Mouse (Mus musculus): ENCODE measurements around the gene Lrp6. TPM values are rescaled to one million over a fixed set of nuclear protein-coding genes. Genes with fewer than 3 reads are reported as not detected.

Gene Lrp6
- polyA plus RNA-seq, 1 experiment from 2014 or later: 26.4 TPM

DNA sequence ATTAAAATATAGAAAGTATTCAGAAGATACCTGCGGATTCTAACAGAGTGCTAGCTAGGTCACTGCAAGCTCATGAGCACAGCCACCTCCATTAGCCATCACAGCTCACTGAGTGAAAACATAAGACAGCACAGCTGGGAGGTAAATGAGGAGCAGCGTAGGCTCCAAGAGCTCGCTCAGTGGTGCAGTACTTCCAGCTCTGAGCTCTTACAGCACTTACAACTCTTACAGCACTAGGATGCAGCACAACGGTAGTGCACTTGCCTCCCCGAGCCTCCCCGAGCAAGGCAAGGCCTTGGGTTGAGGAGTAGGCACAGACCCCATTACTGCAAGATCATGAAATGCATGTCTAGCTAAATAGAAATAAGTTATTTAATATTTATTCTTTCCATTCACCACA, 26.6 kb downstream of the Lrp6 start:
- Histone ChIP-seq H3K4me3 (ENCODE audit: control insufficient read depth in 1 of 2, insufficient read depth in 1 of 2, low read depth in 1 of 2, low read length in 2 of 2) (no peak overlapping the region), H3K27me3 (ENCODE audit: control insufficient read depth, insufficient read depth, low read length) (no peaks in the 10 kb centered on the region), H3K9me3 (ENCODE audit: control insufficient read depth, low read length) (no peaks in the 10 kb centered on the region), H3K36me3 (ENCODE audit: control insufficient read depth, insufficient read depth, low read length) (peaks cover 9% of the 10 kb centered on the region), H3K9ac (ENCODE audit: low read length) (no peak overlapping the region), H3K27ac (replicated peaks in 1 of 2; ENCODE audit: control insufficient read depth in 1 of 2, insufficient read depth in 1 of 2, low read depth in 2 of 2, low read length in 2 of 2) (no peak overlapping the region), H3K4me1 (ENCODE audit: control insufficient read depth in 2 of 2, insufficient read depth in 2 of 2, low read length in 2 of 2) (peaks cover 0 to 19% of the 10 kb centered on the region in 2 experiments; a peak in 2 of 4 replicates), H3K4me2 (ENCODE audit: low read length) (no peak overlapping the region)
- WGBS: 77% methylated on average over 6 of the region's 6 CpGs
- no peak for ATAC-seq (ENCODE audit: insufficient number of reproducible peaks, insufficient read depth, low FRiP score, low read depth)

DNA sequence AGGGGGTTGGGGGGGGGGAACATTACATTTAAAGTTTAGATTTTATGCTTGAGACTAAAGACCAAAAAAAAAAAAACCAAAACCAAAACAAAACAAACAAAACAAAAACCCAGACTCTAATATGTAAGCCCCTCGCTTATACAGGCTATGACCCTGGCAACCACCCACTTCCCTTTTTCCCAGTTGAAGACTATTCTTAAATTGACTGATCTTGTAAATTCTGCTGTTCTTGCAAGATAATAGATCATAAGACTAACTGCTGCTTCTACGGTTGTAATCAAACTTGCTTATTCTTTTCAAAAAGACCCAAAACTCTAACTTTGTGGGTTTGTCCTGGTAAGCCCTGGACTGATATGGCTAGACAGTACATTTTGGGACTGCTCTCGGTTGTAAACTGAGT, 27.3 kb downstream of the Lrp6 start:
- no peaks in the 10 kb centered on the region for H3K9me3 ChIP-seq (ENCODE audit: control insufficient read depth, low read length)
- H3K9ac ChIP-seq (ENCODE audit: low read length): no peak overlapping the region
- H3K27ac ChIP-seq (replicated peaks in 1 of 2; ENCODE audit: control insufficient read depth in 1 of 2, insufficient read depth in 1 of 2, low read depth in 2 of 2, low read length in 2 of 2): no peak overlapping the region
- no peaks in the 10 kb centered on the region for H3K27me3 ChIP-seq (ENCODE audit: control insufficient read depth, insufficient read depth, low read length)
- ATAC-seq (ENCODE audit: insufficient number of reproducible peaks, insufficient read depth, low FRiP score, low read depth): no peak
- peaks cover 9% of the 10 kb centered on the region for H3K36me3 ChIP-seq (ENCODE audit: control insufficient read depth, insufficient read depth, low read length)
- no peak overlapping the region for H3K4me3 ChIP-seq (ENCODE audit: control insufficient read depth in 1 of 2, insufficient read depth in 1 of 2, low read depth in 1 of 2, low read length in 2 of 2)
- 90% methylated on average over 3 of the region's 3 CpGs for WGBS
- no peak overlapping the region for H3K4me2 ChIP-seq (ENCODE audit: low read length)
- peaks cover 0 to 26% of the 10 kb centered on the region in 2 experiments; a peak in 3 of 4 replicates for H3K4me1 ChIP-seq (ENCODE audit: control insufficient read depth in 2 of 2, insufficient read depth in 2 of 2, low read length in 2 of 2)

DNA sequence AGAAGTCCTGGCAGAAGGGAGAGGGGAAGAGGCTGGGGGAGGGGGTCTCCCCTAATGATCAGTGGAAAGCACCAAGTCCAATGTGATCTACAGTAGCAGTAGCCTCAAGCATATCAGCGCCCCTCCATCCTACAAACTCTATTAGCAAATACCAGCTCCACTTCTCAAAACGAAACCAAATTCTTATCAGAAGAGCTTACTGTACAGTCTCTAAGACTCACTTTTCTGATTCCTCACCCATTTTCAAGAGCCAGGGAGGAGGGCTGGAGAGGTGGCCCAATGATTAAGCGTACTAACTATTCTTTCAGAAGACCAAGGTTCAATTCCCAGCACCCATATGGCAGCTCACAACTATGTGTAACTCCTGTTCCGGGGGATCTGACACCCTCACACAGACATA, 28.0 kb downstream of the Lrp6 start:
- Histone ChIP-seq H3K36me3 (ENCODE audit: control insufficient read depth, insufficient read depth, low read length) (peaks cover 9% of the 10 kb centered on the region), H3K27ac (replicated peaks in 1 of 2; ENCODE audit: control insufficient read depth in 1 of 2, insufficient read depth in 1 of 2, low read depth in 2 of 2, low read length in 2 of 2) (no peak overlapping the region), H3K9ac (ENCODE audit: low read length) (no peak overlapping the region), H3K4me2 (ENCODE audit: low read length) (no peak overlapping the region), H3K9me3 (ENCODE audit: control insufficient read depth, low read length) (no peaks in the 10 kb centered on the region), H3K27me3 (ENCODE audit: control insufficient read depth, insufficient read depth, low read length) (no peaks in the 10 kb centered on the region), H3K4me1 (ENCODE audit: control insufficient read depth in 2 of 2, insufficient read depth in 2 of 2, low read length in 2 of 2) (peaks cover 0 to 27% of the 10 kb centered on the region in 2 experiments; a peak in 3 of 4 replicates), H3K4me3 (ENCODE audit: control insufficient read depth in 1 of 2, insufficient read depth in 1 of 2, low read depth in 1 of 2, low read length in 2 of 2) (no peak overlapping the region)
- 83% methylated on average over 4 of the region's 4 CpGs for WGBS
- no peak for ATAC-seq (ENCODE audit: insufficient number of reproducible peaks, insufficient read depth, low FRiP score, low read depth)

DNA sequence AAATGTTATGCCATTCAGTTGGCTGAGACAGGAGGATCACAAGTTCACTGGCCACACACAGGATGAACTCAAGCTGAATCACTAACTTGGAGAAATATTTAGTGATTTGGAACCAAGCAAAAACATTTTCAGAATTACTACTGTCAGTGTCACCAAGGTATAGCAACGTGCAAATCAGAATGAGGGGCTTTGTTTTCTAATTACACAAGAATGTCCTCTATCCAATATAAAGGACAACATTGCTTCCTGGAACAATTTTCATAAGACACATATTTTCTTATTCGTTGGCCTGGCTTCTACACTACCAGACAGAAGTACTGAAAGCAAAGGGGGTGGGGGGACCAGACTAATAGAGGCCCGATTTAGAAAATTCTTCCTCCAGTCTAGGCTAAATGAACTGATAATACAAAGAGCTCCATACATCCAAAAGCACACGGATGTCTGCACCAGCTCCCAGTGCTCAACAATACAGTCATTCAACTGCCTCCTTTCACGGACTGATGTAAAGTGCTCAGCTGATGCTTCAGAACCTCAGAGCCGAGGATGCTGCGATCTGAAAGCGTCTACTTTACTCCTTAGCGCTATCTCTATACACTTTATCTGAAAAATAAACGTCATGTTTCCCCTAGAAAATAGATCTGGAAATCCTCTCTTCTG, 29.2 kb downstream of the Lrp6 start:
- H3K27me3 ChIP-seq (ENCODE audit: control insufficient read depth, insufficient read depth, low read length): no peaks in the 10 kb centered on the region
- H3K36me3 ChIP-seq (ENCODE audit: control insufficient read depth, insufficient read depth, low read length): peaks cover 9% of the 10 kb centered on the region
- no peak overlapping the region for H3K4me3 ChIP-seq (ENCODE audit: control insufficient read depth in 1 of 2, insufficient read depth in 1 of 2, low read depth in 1 of 2, low read length in 2 of 2)
- ATAC-seq (ENCODE audit: insufficient number of reproducible peaks, insufficient read depth, low FRiP score, low read depth): no peak
- no peak overlapping the region for H3K27ac ChIP-seq (replicated peaks in 1 of 2; ENCODE audit: control insufficient read depth in 1 of 2, insufficient read depth in 1 of 2, low read depth in 2 of 2, low read length in 2 of 2)
- 45% methylated on average over 10 of the region's 10 CpGs for WGBS
- peaks cover 0 to 24% of the 10 kb centered on the region in 2 experiments; a peak in 3 of 4 replicates for H3K4me1 ChIP-seq (ENCODE audit: control insufficient read depth in 2 of 2, insufficient read depth in 2 of 2, low read length in 2 of 2)
- no peak overlapping the region for H3K4me2 ChIP-seq (ENCODE audit: low read length)
- no peaks in the 10 kb centered on the region for H3K9me3 ChIP-seq (ENCODE audit: control insufficient read depth, low read length)
- H3K9ac ChIP-seq (ENCODE audit: low read length): no peak overlapping the region

DNA sequence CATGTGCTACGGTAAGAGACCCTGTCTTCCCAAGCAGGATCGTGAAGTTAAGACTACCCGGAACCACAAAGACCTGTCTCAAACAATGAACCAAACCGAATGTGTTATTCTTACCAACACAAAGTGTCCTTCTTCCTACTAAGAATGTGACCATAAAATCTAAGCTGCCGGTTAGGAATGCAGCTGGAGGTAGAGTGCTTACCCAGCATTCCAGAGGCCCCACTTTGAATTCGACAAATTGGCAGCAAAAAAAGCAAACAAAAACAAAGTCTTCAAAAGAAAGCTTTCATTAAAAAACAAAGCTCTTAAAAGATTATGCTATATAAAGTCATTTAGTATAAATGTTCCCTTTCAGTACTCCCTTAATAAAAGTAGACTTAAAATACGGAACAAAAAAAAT, 31.6 kb downstream of the Lrp6 start:
- 0 out of 2 replicates have a peak, but pooled peaks cover 2% of the 10 kb centered on the region for H3K36me3 ChIP-seq (ENCODE audit: control insufficient read depth, insufficient read depth, low read length)
- peaks cover 0 to 24% of the 10 kb centered on the region in 2 experiments; a peak in 3 of 4 replicates for H3K4me1 ChIP-seq (ENCODE audit: control insufficient read depth in 2 of 2, insufficient read depth in 2 of 2, low read length in 2 of 2)
- no peaks in the 10 kb centered on the region for H3K27me3 ChIP-seq (ENCODE audit: control insufficient read depth, insufficient read depth, low read length)
- H3K9ac ChIP-seq (ENCODE audit: low read length): no peak overlapping the region
- no peak overlapping the region for H3K27ac ChIP-seq (replicated peaks in 1 of 2; ENCODE audit: control insufficient read depth in 1 of 2, insufficient read depth in 1 of 2, low read depth in 2 of 2, low read length in 2 of 2)
- no peak overlapping the region for H3K4me2 ChIP-seq (ENCODE audit: low read length)
- 0 out of 2 replicates have a peak, but pooled peaks cover 5% of the 10 kb centered on the region for H3K9me3 ChIP-seq (ENCODE audit: control insufficient read depth, low read length)
- H3K4me3 ChIP-seq (ENCODE audit: control insufficient read depth in 1 of 2, insufficient read depth in 1 of 2, low read depth in 1 of 2, low read length in 2 of 2): no peak overlapping the region
- WGBS: 61% methylated on average over 7 of the region's 7 CpGs
- no peak for ATAC-seq (ENCODE audit: insufficient number of reproducible peaks, insufficient read depth, low FRiP score, low read depth)

DNA sequence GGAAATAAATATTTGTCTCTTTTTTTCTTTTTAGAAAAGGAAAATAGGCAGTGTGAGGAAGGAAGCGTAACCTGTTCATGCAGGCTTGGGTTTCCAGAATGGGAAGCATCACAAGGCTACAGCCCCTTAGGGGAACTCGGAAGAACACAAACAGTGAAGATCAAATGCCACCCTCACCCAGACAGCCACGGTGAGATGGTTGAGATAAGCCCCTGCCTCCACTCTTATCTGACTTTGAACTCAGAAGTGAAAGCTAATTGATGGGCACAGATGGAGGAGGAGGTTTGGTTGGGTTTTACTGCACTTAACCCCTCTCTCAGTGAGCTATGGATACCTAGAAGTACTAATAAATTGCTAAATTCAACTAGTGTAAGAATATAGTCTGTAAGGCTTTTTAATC, 33.7 kb downstream of the Lrp6 start:
- Histone ChIP-seq H3K9ac (ENCODE audit: low read length) (no peak overlapping the region), H3K36me3 (ENCODE audit: control insufficient read depth, insufficient read depth, low read length) (0 out of 2 replicates have a peak, but pooled peaks cover 2% of the 10 kb centered on the region), H3K4me3 (ENCODE audit: control insufficient read depth in 1 of 2, insufficient read depth in 1 of 2, low read depth in 1 of 2, low read length in 2 of 2) (no peak overlapping the region), H3K27ac (replicated peaks in 1 of 2; ENCODE audit: control insufficient read depth in 1 of 2, insufficient read depth in 1 of 2, low read depth in 2 of 2, low read length in 2 of 2) (no peak overlapping the region), H3K4me2 (ENCODE audit: low read length) (no peak overlapping the region), H3K4me1 (ENCODE audit: control insufficient read depth in 2 of 2, insufficient read depth in 2 of 2, low read length in 2 of 2) (peaks cover 3 to 22% of the 10 kb centered on the region in 2 experiments; a peak in 3 of 4 replicates), H3K9me3 (ENCODE audit: control insufficient read depth, low read length) (0 out of 2 replicates have a peak, but pooled peaks cover 5% of the 10 kb centered on the region), H3K27me3 (ENCODE audit: control insufficient read depth, insufficient read depth, low read length) (no peaks in the 10 kb centered on the region)
- ATAC-seq (ENCODE audit: insufficient number of reproducible peaks, insufficient read depth, low FRiP score, low read depth): no peak
- WGBS: 62% methylated on average over 3 of the region's 3 CpGs

DNA sequence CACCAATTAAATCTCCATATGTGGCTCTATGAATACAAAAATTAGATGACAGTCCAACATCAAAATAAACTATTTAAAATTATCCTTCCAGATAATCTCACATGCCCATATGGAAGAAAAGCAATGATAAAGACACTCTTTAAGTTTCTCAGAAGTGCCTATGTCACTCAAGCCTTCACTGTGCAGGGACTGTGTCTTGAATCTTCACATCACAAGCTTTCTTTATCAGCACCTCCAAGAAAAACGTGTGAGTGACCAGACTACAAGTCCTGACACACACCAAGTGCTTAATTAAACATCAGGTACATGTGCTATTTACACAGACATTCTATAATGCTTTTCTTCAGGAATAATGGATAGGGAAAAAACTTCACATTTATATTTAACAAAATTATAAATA, 34.8 kb downstream of the Lrp6 start:
- Histone ChIP-seq H3K27me3 (ENCODE audit: control insufficient read depth, insufficient read depth, low read length) (no peaks in the 10 kb centered on the region), H3K9me3 (ENCODE audit: control insufficient read depth, low read length) (0 out of 2 replicates have a peak, but pooled peaks cover 5% of the 10 kb centered on the region), H3K36me3 (ENCODE audit: control insufficient read depth, insufficient read depth, low read length) (0 out of 2 replicates have a peak, but pooled peaks cover 2% of the 10 kb centered on the region), H3K27ac (replicated peaks in 1 of 2; ENCODE audit: control insufficient read depth in 1 of 2, insufficient read depth in 1 of 2, low read depth in 2 of 2, low read length in 2 of 2) (no peak overlapping the region), H3K4me3 (ENCODE audit: control insufficient read depth in 1 of 2, insufficient read depth in 1 of 2, low read depth in 1 of 2, low read length in 2 of 2) (no peak overlapping the region), H3K4me1 (ENCODE audit: control insufficient read depth in 2 of 2, insufficient read depth in 2 of 2, low read length in 2 of 2) (peaks cover 9 to 31% of the 10 kb centered on the region in 2 experiments), H3K4me2 (ENCODE audit: low read length) (no peak overlapping the region), H3K9ac (ENCODE audit: low read length) (no peak overlapping the region)
- no peak for ATAC-seq (ENCODE audit: insufficient number of reproducible peaks, insufficient read depth, low FRiP score, low read depth)
- WGBS: 15% methylated on average over 1 of the region's 1 CpGs

Data from heart, embryonic 14.5 days (tissue).